Mouse (Mus musculus): Measurements from ENCODE around the gene Gpr173.
"Not testable (repeated sequence)": the region's sequence is repeated elsewhere in the genome, so short reads cannot be mapped to it uniquely, and the experiment has no call there.

Gene Gpr173

GRCm38 (mm10) chrX:152368397-152369273 lies at the start of gene Gpr173:
Gene Gpr173 (minus strand): TSS chrX:152368704.
- POLR2A ChIA-PET, result interaction anchor here in 3 of 4 experiments (0.6 to 2.3 kb wide), 6 partner anchors 9 to 1256 kb away, joined by 3 to 9 read pairs (median 3); partner anchors contain the start of gene Tspyl2 (in 1 of the 3)
- CTCF ChIA-PET, result interaction anchor here in 1 of 4 experiments (0.6 kb wide), 1 partner anchor 193 kb away, joined by 7 read pairs; no protein-coding TSS in a partner anchor

GRCm38 (mm10) chrX:152403251-152403650 lies 34.7 kb upstream of the Gpr173 start:
- POLR2A ChIA-PET, result no interaction called here
- CTCF ChIA-PET, result no interaction called here

- ChIA-PET POLR2A (interaction anchor here in 1 of 4 experiments (0.6 kb wide), 1 partner anchor 16 kb away, joined by 3 read pairs; no protein-coding TSS in a partner anchor), CTCF (interaction anchor here in 1 of 4 experiments (0.7 kb wide), 1 partner anchor 474 kb away, joined by 4 read pairs; no protein-coding TSS in a partner anchor)
Measured at GRCm38 (mm10) chrX:152400096-152400495, 31.6 kb upstream of the Gpr173 start.

GRCm38 (mm10) chrX:152368054-152368396 lies 479 bp downstream of the Gpr173 start:
- POLR2A ChIA-PET, result interaction anchor here in 2 of 4 experiments (0.8 to 2.3 kb wide), 3 partner anchors 8 to 26 kb away, joined by 3 to 9 read pairs (median 3); partner anchors contain the start of gene Tspyl2 (in 1 of the 2)
- CTCF ChIA-PET, result interaction anchor here in 1 of 4 experiments (0.6 kb wide), 1 partner anchor 192 kb away, joined by 7 read pairs; no protein-coding TSS in a partner anchor

- CTCF ChIA-PET, result no interaction called here
- POLR2A ChIA-PET, result interaction anchor here in 1 of 4 experiments (0.7 kb wide), 1 partner anchor 12 kb away, joined by 5 read pairs; no protein-coding TSS in a partner anchor
Measured at GRCm38 (mm10) chrX:152366418-152366817, 2.1 kb downstream of the Gpr173 start.

GRCm38 (mm10) chrX:152352553-152353153 lies 15.9 kb downstream of the Gpr173 start:
- ChIA-PET CTCF (interaction anchor here in 2 of 4 experiments (0.6 to 1.1 kb wide), 2 partner anchors 26 to 481 kb away, joined by 3 to 5 read pairs; partner anchors contain the start of gene Kantr (in 1 of the 2)), POLR2A (interaction anchor here in 1 of 4 experiments (0.8 kb wide), 1 partner anchor 16 kb away, joined by 3 read pairs; no protein-coding TSS in a partner anchor)

GRCm38 (mm10) chrX:152347041-152347440 lies 21.5 kb downstream of the Gpr173 start:
- ChIA-PET CTCF (no interaction called here), POLR2A (interaction anchor here in 2 of 4 experiments (0.6 to 3.0 kb wide), 4 partner anchors 10 to 22 kb away, joined by 3 to 16 read pairs (median 8); partner anchors contain the start of gene Gpr173 (in 1 of the 2))

- POLR2A ChIA-PET, result interaction anchor here (0.8 to 3.0 kb wide), 6 partner anchors 10 to 19 kb away, joined by 3 to 16 read pairs (median 5); partner anchors contain the start of gene Kantr (in 2 of the 4)
Measured at GRCm38 (mm10) chrX:152346587-152346986, 21.9 kb downstream of the Gpr173 start.

GRCm38 (mm10) chrX:152342903-152343302 lies 25.6 kb downstream of the Gpr173 start:
- CTCF ChIA-PET, result no interaction called here
- POLR2A ChIA-PET, result interaction anchor here in 3 of 4 experiments (0.6 to 4.6 kb wide), 37 partner anchors 9 to 1326 kb away, joined by 3 to 61 read pairs (median 4); partner anchors contain the start of genes Kantr (in 3 of the 3), Kdm5c (in 3 of the 3), Gpr143 (in 2 of the 3) and Gnl3l (in 1 of the 3)

More at GRCm38 (mm10) chrX:152346587-152346986, 21.9 kb downstream of the Gpr173 start:
- CTCF ChIA-PET, result no interaction called here

GRCm38 (mm10) chrX:152342358-152342901 lies 26.1 kb downstream of the Gpr173 start, which contains the start of gene Tspyl2:
Gene Tspyl2 (minus strand): TSS chrX:152342425.
- ChIA-PET POLR2A (interaction anchor here in 3 of 4 experiments (0.5 to 4.6 kb wide), 38 partner anchors 9 to 1524 kb away, joined by 3 to 61 read pairs (median 4); partner anchors contain the start of genes Kantr (in 3 of the 3), Kdm5c (in 3 of the 3), Gpr143 (in 2 of the 3) and Gnl3l (in 1 of the 3)), CTCF (no interaction called here)

- ChIA-PET CTCF (no interaction called here), POLR2A (interaction anchor here in 2 of 4 experiments (1.0 to 4.6 kb wide), 7 partner anchors 14 to 821 kb away, joined by 6 to 61 read pairs (median 8); partner anchors contain the start of genes Gpr143 (in 2 of the 2), Kantr (in 2 of the 2), Kdm5c (in 1 of the 2) and Phf8 (in 1 of the 2))
Measured at GRCm38 (mm10) chrX:152341496-152341895, 27.0 kb downstream of the Gpr173 start.

- POLR2A ChIA-PET, result interaction anchor here (0.5 to 3.5 kb wide), 63 partner anchors 9 to 1748 kb away, joined by 3 to 101 read pairs (median 4); partner anchors contain the start of genes Kantr (in 3 of the 4), Kdm5c (in 3 of the 4), Gnl3l (in 1 of the 4) and Gpr143 (in 1 of the 4)
Measured at GRCm38 (mm10) chrX:152336546-152337332, 31.8 kb downstream of the Gpr173 start.

GRCm38 (mm10) chrX:152336123-152336522 lies 32.4 kb downstream of the Gpr173 start:
- CTCF ChIA-PET, result interaction anchor here in 3 of 4 experiments (0.6 to 1.5 kb wide), 4 partner anchors 9 to 447 kb away, joined by 3 to 6 read pairs (median 4); partner anchors contain the start of gene Kantr (in 2 of the 3)
- POLR2A ChIA-PET, result interaction anchor here (0.5 to 3.5 kb wide), 52 partner anchors 9 to 1748 kb away, joined by 3 to 101 read pairs (median 4); partner anchors contain the start of genes Kantr (in 3 of the 4), Kdm5c (in 2 of the 4), Gnl3l (in 1 of the 4) and Gpr143 (in 1 of the 4)

More at GRCm38 (mm10) chrX:152336546-152337332, 31.8 kb downstream of the Gpr173 start:
- CTCF ChIA-PET, result interaction anchor here in 3 of 4 experiments (0.6 to 1.5 kb wide), 6 partner anchors 8 to 446 kb away, joined by 3 to 6 read pairs (median 4); partner anchors contain the start of gene Kantr (in 2 of the 3)

- CTCF ChIA-PET, result not testable (repeated sequence)
- POLR2A ChIA-PET, result interaction anchor here in 2 of 4 experiments (0.6 to 2.2 kb wide), 2 partner anchors 13 to 435 kb away, joined by 4 to 9 read pairs; partner anchors contain the start of gene Tspyl2 (in 1 of the 2)
Measured at GRCm38 (mm10) chrX:152329400-152329799, 39.1 kb downstream of the Gpr173 start.

- ChIA-PET CTCF (interaction anchor here in 2 of 4 experiments (1.3 to 1.5 kb wide), 3 partner anchors 9 to 180 kb away, joined by 4 to 5 read pairs (median 4); no protein-coding TSS in a partner anchor), POLR2A (interaction anchor here in 3 of 4 experiments (0.6 to 3.6 kb wide), 31 partner anchors 9 to 1739 kb away, joined by 3 to 101 read pairs (median 4); partner anchors contain the start of genes Kdm5c (in 3 of the 3), Tspyl2 (in 3 of the 3), Phf8 (in 2 of the 3) and Gnl3l (in 1 of the 3))
Measured at GRCm38 (mm10) chrX:152327689-152328052, 40.8 kb downstream of the Gpr173 start.

GRCm38 (mm10) chrX:152326996-152327688 lies 41.4 kb downstream of the Gpr173 start, which contains the start of gene Kantr:
Gene Kantr (minus strand): TSS chrX:152327495.
- ChIA-PET POLR2A (interaction anchor here in 3 of 4 experiments (0.5 to 3.6 kb wide), 32 partner anchors 8 to 1739 kb away, joined by 3 to 101 read pairs (median 4); partner anchors contain the start of genes Kdm5c (in 3 of the 3), Tspyl2 (in 3 of the 3), Phf8 (in 2 of the 3) and Gnl3l (in 1 of the 3)), CTCF (interaction anchor here in 2 of 4 experiments (1.0 to 1.5 kb wide), 4 partner anchors 9 to 180 kb away, joined by 3 to 5 read pairs (median 4); no protein-coding TSS in a partner anchor)

All from embryonic stem cell, embryonic (primary cell).